Mouse (Mus musculus) forebrain, embryonic 15.5 days (tissue): ENCODE measurements around the gene Ctcfl. TPM values are rescaled to one million over a fixed set of nuclear protein-coding genes. Genes with fewer than 3 reads are reported as not detected.

Source experiments
- ATAC-seq: fragments of 200-750 bp; cut with Nextera tagmentation; replicated peaks from 2 replicates; pipeline ENCODE4 v1.8.0; 2017; ENCODE audit warnings: mild to moderate bottlenecking, moderate TSS enrichment, moderate library complexity
- H3K27ac ChIP-seq: fragments of 300-500 bp; sonication (generic); replicated peaks from 2 replicates; pipeline ENCODE4 v1.5.1; 2015; ENCODE audit warnings: mild to moderate bottlenecking, inconsistent platforms
- H3K27me3 ChIP-seq: fragments of 300-500 bp; sonication (generic); 2 replicates; pipeline ENCODE4 v1.6.1; 2015; ENCODE audit warnings: inconsistent platforms
- H3K36me3 ChIP-seq: fragments of 300-500 bp; sonication (generic); 2 replicates; pipeline ENCODE4 v1.6.1; 2015; ENCODE audit warnings: mild to moderate bottlenecking, inconsistent platforms
- H3K4me1 ChIP-seq: fragments of 300-500 bp; sonication (generic); 2 replicates; pipeline ENCODE4 v1.6.1; 2015; ENCODE audit warnings: inconsistent platforms
- H3K4me2 ChIP-seq: fragments of 300-500 bp; sonication (generic); replicated peaks from 2 replicates; pipeline ENCODE4 v1.6.1; 2015; ENCODE audit warnings: mild to moderate bottlenecking, inconsistent platforms
- H3K4me3 ChIP-seq: fragments of 300-500 bp; sonication (generic); 2 replicates; pipeline ENCODE4 v1.5.1; 2015; ENCODE audit warnings: mild to moderate bottlenecking, inconsistent platforms
- H3K9ac ChIP-seq: fragments of 300-500 bp; sonication (generic); replicated peaks from 2 replicates; pipeline ENCODE4 v1.6.1; 2015; ENCODE audit warnings: mild to moderate bottlenecking, inconsistent platforms
- H3K9me3 ChIP-seq: fragments of 300-500 bp; sonication (generic); 2 replicates; pipeline ENCODE4 v1.6.1; 2016; ENCODE audit warnings: inconsistent platforms
- WGBS: fragments of 180-500 bp; shearing (Covaris S2); methylation state at CpG from one replicate; pipeline ENCODE4 v1.1.7; 2015; ENCODE audit warnings: mixed read lengths; 5-methylcytosine and 5-hydroxymethylcytosine counted together
- polyA plus RNA-seq: library from polyadenylated mRNA; unstranded; fragments of >200 nt; fragmentation: Nextera tagmentation; extraction: Ambion mirVana; gene quantifications from 2 replicates; pipeline ENCODE4 v1.2.1, GENCODE M21; 2015

The Ctcfl gene
- polyA plus RNA-seq, 1 experiment from 2014 or later, result 0.06 TPM

DNA sequence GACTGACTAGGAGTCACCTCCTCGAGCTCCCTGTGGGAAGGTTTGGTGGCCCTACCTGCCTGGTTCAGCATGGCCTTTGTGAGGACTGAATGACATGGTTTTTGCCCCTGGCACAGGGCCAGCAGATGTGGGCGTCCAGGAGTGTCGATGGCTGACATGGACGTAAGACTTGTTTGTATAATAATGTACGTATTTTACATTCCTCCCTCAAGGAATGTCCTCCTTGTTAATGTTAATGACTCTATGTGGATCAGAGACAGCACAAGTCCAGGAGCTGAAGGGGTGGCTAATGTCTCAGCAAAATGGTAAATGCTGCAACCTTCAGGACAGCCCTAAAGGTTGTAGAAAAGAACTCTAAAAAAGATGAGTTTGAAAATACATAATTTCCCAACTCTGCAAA lies 45.7 kb downstream of the Ctcfl start:
- Histone ChIP-seq H3K4me1 (no peaks in the 10 kb centered on the region), H3K36me3 (no peaks in the 10 kb centered on the region), H3K27ac (no peak overlapping the region), H3K4me2 (no peak overlapping the region), H3K4me3 (no peak overlapping the region), H3K9me3 (no peaks in the 10 kb centered on the region), H3K9ac (no peak overlapping the region), H3K27me3 (no peaks in the 10 kb centered on the region)
- no peak for ATAC-seq
- WGBS, result 74% methylated on average over 5 of the region's 5 CpGs

- Histone ChIP-seq H3K4me1 (no peaks in the 10 kb centered on the region), H3K27ac (no peak overlapping the region), H3K4me3 (no peak overlapping the region), H3K36me3 (no peaks in the 10 kb centered on the region), H3K9ac (no peak overlapping the region), H3K9me3 (no peaks in the 10 kb centered on the region), H3K4me2 (no peak overlapping the region), H3K27me3 (no peaks in the 10 kb centered on the region)
- no peak for ATAC-seq
- WGBS, result 91% methylated on average over 7 of the region's 7 CpGs
Observed at GRCm38 (mm10) chr2:173072948-173073347, 46.4 kb downstream of the Ctcfl start.

DNA sequence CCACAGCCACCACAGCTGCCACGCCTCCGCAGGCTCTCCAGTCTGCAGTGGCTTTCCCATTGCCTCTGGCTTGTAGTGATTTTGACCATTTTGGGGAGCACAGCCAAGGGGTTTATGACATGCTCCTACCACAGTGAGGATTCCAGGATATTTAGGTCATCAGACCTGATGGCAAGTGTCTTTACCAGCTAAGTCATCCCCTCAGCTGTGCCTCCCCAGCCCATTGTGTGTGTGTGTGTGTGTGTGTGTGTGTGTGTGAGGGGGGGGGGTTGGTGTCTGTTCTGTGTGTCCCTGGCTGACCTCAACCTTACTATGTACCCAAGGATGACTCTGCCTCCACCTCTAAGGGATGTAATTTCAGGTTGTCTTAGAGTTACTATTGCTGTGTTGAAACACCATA lies 54.5 kb downstream of the Ctcfl start:
- H3K36me3 ChIP-seq, result no peaks in the 10 kb centered on the region
- WGBS, result 100% methylated on average over 2 of the region's 2 CpGs
- no peaks in the 10 kb centered on the region for H3K27me3 ChIP-seq
- no peak for ATAC-seq
- H3K4me3 ChIP-seq, result no peak overlapping the region
- H3K4me2 ChIP-seq, result no peak overlapping the region
- H3K27ac ChIP-seq, result no peak overlapping the region
- H3K4me1 ChIP-seq, result no peaks in the 10 kb centered on the region
- H3K9me3 ChIP-seq, result no peaks in the 10 kb centered on the region
- H3K9ac ChIP-seq, result no peak overlapping the region

DNA sequence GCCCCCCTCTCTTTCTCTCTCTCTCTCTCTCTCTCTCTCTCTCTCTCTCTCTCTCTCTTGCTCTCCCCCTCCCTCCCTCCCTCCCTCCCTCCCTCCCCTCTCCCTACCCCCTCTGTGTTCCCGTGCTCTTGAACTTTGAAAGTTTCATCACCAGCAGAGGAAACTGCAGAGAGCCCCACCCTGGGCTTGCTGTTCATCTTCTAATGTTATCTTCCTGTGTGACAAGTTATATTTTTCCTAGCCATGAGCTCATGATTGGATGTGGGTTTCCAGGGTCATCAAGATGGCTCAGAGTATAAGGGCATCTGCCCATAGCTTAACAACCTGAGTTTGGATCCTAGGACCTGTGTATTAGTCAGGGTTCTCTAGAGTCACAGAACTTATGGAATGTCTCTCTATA lies 56.1 kb downstream of the Ctcfl start:
- Histone ChIP-seq H3K27ac (no peak overlapping the region), H3K4me2 (no peak overlapping the region), H3K4me1 (no peaks in the 10 kb centered on the region), H3K4me3 (no peak overlapping the region), H3K36me3 (no peaks in the 10 kb centered on the region), H3K9ac (no peak overlapping the region), H3K27me3 (no peaks in the 10 kb centered on the region), H3K9me3 (no peaks in the 10 kb centered on the region)
- no peak for ATAC-seq
- WGBS, result 57% methylated on average over 1 of the region's 1 CpGs

DNA sequence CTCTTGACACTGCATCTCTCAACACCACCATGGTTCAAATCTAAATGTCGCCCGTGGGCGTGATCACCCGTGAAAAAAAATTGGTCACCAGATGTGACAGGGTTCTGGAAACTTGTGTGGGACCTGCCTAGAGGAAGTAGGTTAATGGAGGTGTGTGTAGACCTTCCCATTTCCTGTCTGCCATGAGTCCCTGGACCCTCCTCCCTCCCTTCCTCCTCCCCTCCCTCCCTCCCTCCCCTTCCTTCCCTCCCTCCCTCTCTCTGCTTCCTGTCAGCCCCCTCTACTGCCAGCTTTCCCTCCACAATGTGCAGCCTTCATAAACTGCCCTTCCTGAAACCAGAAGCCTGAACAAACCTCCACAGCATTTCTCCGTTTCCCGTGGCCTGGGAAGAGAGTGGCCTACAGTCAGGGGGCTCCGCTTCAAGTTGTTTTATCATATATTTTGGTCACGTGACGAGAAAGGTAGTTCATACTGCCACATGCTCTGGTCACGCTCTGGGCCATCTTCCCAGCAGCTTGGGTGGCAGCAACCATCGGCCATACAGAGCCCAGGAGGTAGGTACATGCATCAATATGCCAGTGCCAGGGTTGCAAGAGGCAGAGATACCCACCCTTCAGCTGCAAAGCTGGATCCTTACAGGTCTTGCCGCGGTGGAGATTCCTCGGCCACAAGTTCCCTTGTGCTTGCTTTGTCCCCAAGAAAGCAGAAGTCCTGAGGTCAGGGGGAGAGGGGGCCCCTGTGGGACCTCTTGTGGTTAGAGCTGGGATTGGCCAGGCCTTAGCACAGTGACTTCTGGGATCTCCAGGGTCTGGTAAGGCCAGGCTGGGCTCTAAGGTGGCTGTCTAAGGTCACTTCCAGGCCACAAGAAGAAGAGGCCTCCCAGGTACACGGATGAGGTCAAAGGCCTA lies 57.6 kb downstream of the Ctcfl start:
- no peak for ATAC-seq
- Histone ChIP-seq H3K4me1 (no peaks in the 10 kb centered on the region), H3K4me2 (no peak overlapping the region), H3K27me3 (no peaks in the 10 kb centered on the region), H3K27ac (no peak overlapping the region), H3K9ac (no peak overlapping the region), H3K9me3 (no peaks in the 10 kb centered on the region), H3K4me3 (no peak overlapping the region), H3K36me3 (no peaks in the 10 kb centered on the region)
- 79% methylated on average over 15 of the region's 15 CpGs for WGBS

DNA sequence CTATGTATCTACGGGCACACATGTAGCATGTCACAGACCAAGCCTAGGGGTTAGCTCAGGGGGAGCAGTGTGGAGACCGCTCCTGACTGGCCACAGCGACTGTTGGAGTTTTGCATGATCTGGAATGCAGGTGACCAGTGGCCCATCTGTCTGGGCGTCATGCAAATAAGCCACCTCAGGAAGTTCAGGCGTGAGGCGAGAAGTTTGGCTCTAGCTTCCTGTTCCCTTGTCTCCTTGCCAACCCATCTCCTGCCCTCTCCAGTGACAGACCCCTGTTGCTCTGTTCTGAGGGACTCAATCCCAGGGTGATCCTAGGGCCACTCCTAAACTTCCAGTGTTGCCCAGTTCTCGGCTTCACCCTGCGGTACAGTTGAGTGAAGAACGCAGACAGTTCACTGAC lies 58.9 kb downstream of the Ctcfl start:
- no peaks in the 10 kb centered on the region for H3K4me1 ChIP-seq
- no peak overlapping the region for H3K4me3 ChIP-seq
- no peak overlapping the region for H3K27ac ChIP-seq
- H3K9me3 ChIP-seq, result no peaks in the 10 kb centered on the region
- H3K36me3 ChIP-seq, result no peaks in the 10 kb centered on the region
- WGBS, result 93% methylated on average over 9 of the region's 9 CpGs
- H3K4me2 ChIP-seq, result no peak overlapping the region
- no peak for ATAC-seq
- no peak overlapping the region for H3K9ac ChIP-seq
- H3K27me3 ChIP-seq, result no peaks in the 10 kb centered on the region

DNA sequence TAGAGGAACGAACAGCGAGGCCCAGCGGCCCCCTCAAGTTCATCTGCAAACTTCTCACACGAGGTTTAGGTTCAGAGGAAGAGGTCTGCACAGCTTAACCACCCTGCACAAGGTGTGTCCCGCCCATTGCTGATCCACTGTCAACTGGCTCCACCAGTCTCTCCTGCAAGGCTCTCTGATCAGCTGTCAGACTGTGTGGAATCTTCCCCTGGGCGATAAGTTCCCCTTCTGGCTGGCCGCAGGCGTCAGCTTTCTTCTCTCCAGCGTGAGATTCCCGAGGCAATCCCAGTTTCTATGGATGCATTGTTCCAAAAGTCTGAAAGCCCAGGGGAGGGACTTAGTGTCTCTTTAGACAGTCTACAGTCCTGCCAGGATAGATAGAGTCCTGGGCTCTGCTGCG lies 61.1 kb downstream of the Ctcfl start:
- Histone ChIP-seq H3K27ac (no peak overlapping the region), H3K36me3 (no peaks in the 10 kb centered on the region), H3K4me3 (no peak overlapping the region), H3K4me1 (no peaks in the 10 kb centered on the region), H3K27me3 (no peaks in the 10 kb centered on the region), H3K4me2 (no peak overlapping the region), H3K9me3 (no peaks in the 10 kb centered on the region), H3K9ac (no peak overlapping the region)
- ATAC-seq, result no peak
- 33% methylated on average over 11 of the region's 11 CpGs for WGBS

GRCm38 (mm10) chr2:173057623-173058022 lies 61.7 kb downstream of the Ctcfl start:
- Histone ChIP-seq H3K27me3 (no peaks in the 10 kb centered on the region), H3K9me3 (no peaks in the 10 kb centered on the region), H3K36me3 (no peaks in the 10 kb centered on the region), H3K27ac (no peak overlapping the region), H3K4me1 (no peaks in the 10 kb centered on the region), H3K4me2 (no peak overlapping the region), H3K9ac (no peak overlapping the region), H3K4me3 (no peak overlapping the region)
- no peak for ATAC-seq
- WGBS, result 80% methylated on average over 10 of the region's 10 CpGs

GRCm38 (mm10) chr2:173056882-173057315 lies 62.4 kb downstream of the Ctcfl start:
- no peak overlapping the region for H3K27ac ChIP-seq
- no peak overlapping the region for H3K4me2 ChIP-seq
- no peak overlapping the region for H3K4me3 ChIP-seq
- no peak for ATAC-seq
- no peaks in the 10 kb centered on the region for H3K36me3 ChIP-seq
- H3K4me1 ChIP-seq, result no peaks in the 10 kb centered on the region
- no peaks in the 10 kb centered on the region for H3K9me3 ChIP-seq
- H3K9ac ChIP-seq, result no peak overlapping the region
- 81% methylated on average over 11 of the region's 11 CpGs for WGBS
- H3K27me3 ChIP-seq, result no peaks in the 10 kb centered on the region

GRCm38 (mm10) chr2:173056303-173056881 lies 62.9 kb downstream of the Ctcfl start:
- WGBS, result 86% methylated on average over 10 of the region's 10 CpGs
- Histone ChIP-seq H3K27me3 (no peaks in the 10 kb centered on the region), H3K4me2 (no peak overlapping the region), H3K9me3 (no peaks in the 10 kb centered on the region), H3K36me3 (no peaks in the 10 kb centered on the region), H3K4me1 (no peaks in the 10 kb centered on the region), H3K4me3 (no peak overlapping the region), H3K9ac (no peak overlapping the region), H3K27ac (no peak overlapping the region)
- ATAC-seq, result no peak

GRCm38 (mm10) chr2:173053846-173054245 lies 65.5 kb downstream of the Ctcfl start:
- H3K9ac ChIP-seq, result no peak overlapping the region
- no peak for ATAC-seq
- WGBS, result 80% methylated on average over 6 of the region's 6 CpGs
- H3K4me1 ChIP-seq, result no peaks in the 10 kb centered on the region
- H3K36me3 ChIP-seq, result no peaks in the 10 kb centered on the region
- H3K4me3 ChIP-seq, result no peak overlapping the region
- H3K9me3 ChIP-seq, result no peaks in the 10 kb centered on the region
- no peak overlapping the region for H3K27ac ChIP-seq
- H3K27me3 ChIP-seq, result no peaks in the 10 kb centered on the region
- H3K4me2 ChIP-seq, result no peak overlapping the region

DNA sequence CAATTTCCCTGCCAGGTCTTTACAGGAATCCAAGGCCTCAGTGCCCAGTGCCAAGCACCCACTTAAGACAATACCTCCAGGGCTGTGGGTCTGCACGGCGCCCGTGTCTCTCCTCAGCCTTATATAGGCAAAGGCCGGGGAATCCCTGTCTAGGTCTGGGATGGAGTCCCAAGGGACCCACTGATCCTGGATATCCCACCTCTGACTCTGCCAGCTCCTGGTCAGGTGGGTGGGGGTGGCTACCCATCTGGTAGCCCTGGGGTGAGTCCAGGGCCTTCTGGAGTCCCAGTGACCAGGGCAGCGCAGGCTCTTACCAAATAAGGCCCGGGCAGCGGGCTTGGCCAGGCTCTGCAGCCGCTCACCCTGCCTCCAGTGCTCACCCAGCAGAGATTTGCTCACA lies 66.4 kb downstream of the Ctcfl start:
- H3K27ac ChIP-seq, result no peak overlapping the region
- no peak for ATAC-seq
- H3K27me3 ChIP-seq, result no peaks in the 10 kb centered on the region
- WGBS, result 93% methylated on average over 8 of the region's 8 CpGs
- H3K9ac ChIP-seq, result no peak overlapping the region
- H3K4me3 ChIP-seq, result no peak overlapping the region
- H3K4me1 ChIP-seq, result no peaks in the 10 kb centered on the region
- no peak overlapping the region for H3K4me2 ChIP-seq
- no peaks in the 10 kb centered on the region for H3K9me3 ChIP-seq
- H3K36me3 ChIP-seq, result no peaks in the 10 kb centered on the region
